Comparison of ENCODE assay signal across 10 mouse cellular contexts in the genomic region with DNA sequence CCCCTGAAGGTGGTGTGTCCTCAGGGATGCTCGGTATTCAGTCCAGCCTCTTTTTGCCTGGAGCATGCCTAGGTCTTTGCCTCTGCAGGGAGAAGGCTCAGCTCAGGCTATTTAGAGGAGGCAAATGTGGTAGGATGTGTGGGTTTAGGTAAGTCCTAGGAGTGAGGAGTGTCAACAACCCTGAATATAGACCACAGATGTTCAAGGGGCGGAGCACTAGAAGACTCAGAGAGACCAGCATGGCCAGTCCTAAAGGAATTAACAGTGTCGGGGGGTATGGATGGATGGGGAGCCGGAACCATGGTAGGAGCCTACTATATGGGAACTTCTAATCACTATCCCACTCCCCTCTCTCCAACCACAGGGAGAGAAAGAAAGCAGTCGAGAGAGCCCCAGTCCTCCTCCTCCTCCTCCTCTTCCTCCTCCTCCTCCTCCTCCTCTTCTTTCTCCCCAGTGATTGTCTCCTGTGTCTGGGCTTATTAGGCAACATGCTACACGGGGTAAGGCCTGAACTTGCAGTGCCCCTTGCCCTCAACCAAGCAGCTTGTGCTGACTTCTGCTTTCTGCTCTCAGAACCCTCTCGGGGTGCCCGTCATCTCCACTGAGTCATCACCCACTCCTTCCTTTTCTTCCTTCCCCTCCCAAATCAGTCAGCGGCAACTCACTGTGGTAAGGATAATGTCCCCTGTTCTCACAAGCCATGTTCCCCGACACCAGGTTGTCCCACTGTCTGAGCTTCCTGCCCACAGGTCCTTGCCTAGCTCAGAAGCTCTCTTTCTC.
DNase-seq lines count a peak whose midpoint lies in the region; ATAC-seq and TF ChIP-seq lines count a peak whose summit lies in the region.
"Had no signal": no experiment of that assay in that cellular context is flagged by ENCODE, and none has a peak within 500 bp of the region (broad histone marks: within the 10 kb centered on the region; RNA-seq: fewer than 3 reads in every experiment).

No protein-coding gene starts in this region.

- H3K4me1 ChIP-seq in kidney, adult 2 months (ENCODE audit: control insufficient read depth, insufficient read depth, low read length), result peaks cover 11% of the 10 kb centered on the region
- peaks cover 84% of the 10 kb centered on the region for H3K4me1 ChIP-seq in G1E (ENCODE audit: insufficient read depth, low read depth, low read length)
- H3K4me1 ChIP-seq in intestine, embryonic 16.5 days (ENCODE audit: control insufficient read depth, insufficient read depth, low read length), result peaks cover 33% of the 10 kb centered on the region

- no peak overlapping the region for H3K4me3 ChIP-seq in kidney, adult 2 months (ENCODE audit: insufficient read depth, low read depth, low read length)
- no peak overlapping the region for H3K4me3 ChIP-seq in G1E (ENCODE audit: low read depth, low read length)
- no peak overlapping the region for H3K4me3 ChIP-seq in intestine, embryonic 16.5 days (ENCODE audit: low read length)
- H3K4me3 ChIP-seq: limb, embryonic 10.5 days had no signal

- no peak for TF ChIP-seq CTCF in kidney, adult 2 months (conservative IDR thresholded peaks at IDR 0.05; ENCODE audit: insufficient read depth, insufficient read length, low read depth, low read length)
- TF ChIP-seq CTCF in G1E (IDR thresholded peaks at IDR 0.05; ENCODE audit: low read depth, low read length), result no peak

- DNase-seq in kidney, adult 2 months, result peak; percentile 35
- DNase-seq in kidney, adult 9 months, result no peak
- DNase-seq in G1E (ENCODE audit: low spot score), result no peak
- DNase-seq in testis, postnatal 10 days (ENCODE audit: low spot score), result no peak
- no peak for DNase-seq in gastrocnemius, adult 8-10 months (ENCODE audit: low spot score in 2 of 2)
- DNase-seq: cerebellum, postnatal 14 days had no signal

- TF ChIP-seq POLR2A in kidney, adult 2 months (IDR thresholded peaks at IDR 0.05; ENCODE audit: low read depth, low read length), result no peak

- WGBS in kidney, adult 2 months, result 65% methylated on average over 10 of the region's 10 CpGs
- 80% methylated on average over 10 of the region's 10 CpGs for WGBS in intestine, embryonic 16.5 days

- no peak overlapping the region for H3K4me2 ChIP-seq in intestine, embryonic 16.5 days (ENCODE audit: low read depth, low read length)

- H3K9me3 ChIP-seq in G1E (replicated peaks), result peaks cover 7% of the 10 kb centered on the region
- no peaks in the 10 kb centered on the region for H3K9me3 ChIP-seq in intestine, embryonic 16.5 days (ENCODE audit: control insufficient read depth, low read length)
- H3K9me3 ChIP-seq: limb, embryonic 10.5 days had no signal

- no peak overlapping the region for H3K27ac ChIP-seq in kidney, adult 2 months (ENCODE audit: insufficient read depth, low read depth, low read length)
- peak overlapping the region; percentile 19; the same call in 1 of the 2 replicates for H3K27ac ChIP-seq in intestine, embryonic 16.5 days (ENCODE audit: low read length)
- H3K27ac ChIP-seq: limb, embryonic 10.5 days had no signal

- no peak overlapping the region for H3K9ac ChIP-seq in intestine, embryonic 16.5 days (ENCODE audit: low read depth, low read length)

- H3K36me3 ChIP-seq in kidney, adult 2 months (ENCODE audit: control insufficient read depth, insufficient read depth, low read length), result no peaks in the 10 kb centered on the region
- H3K36me3 ChIP-seq in G1E (replicated peaks), result no peaks in the 10 kb centered on the region
- H3K36me3 ChIP-seq in intestine, embryonic 16.5 days (ENCODE audit: control insufficient read depth, insufficient read depth, low read length), result no peaks in the 10 kb centered on the region
- H3K36me3 ChIP-seq: limb, embryonic 10.5 days had no signal

- H3K27me3 ChIP-seq in kidney, adult 2 months (replicated peaks; ENCODE audit: control insufficient read depth, insufficient read depth, low read length), result no peaks in the 10 kb centered on the region
- no peaks in the 10 kb centered on the region for H3K27me3 ChIP-seq in G1E (ENCODE audit: insufficient read depth, low read length)
- H3K27me3 ChIP-seq in intestine, embryonic 16.5 days (replicated peaks; ENCODE audit: control insufficient read depth, insufficient read depth, low read length), result no peaks in the 10 kb centered on the region

- ATAC-seq in G1E (ENCODE audit: extremely low read depth, insufficient number of reproducible peaks, low FRiP score, poor library complexity, severe bottlenecking), result peak; percentile 10
- ATAC-seq in intestine, embryonic 16.5 days, result no peak
- ATAC-seq in monocyte, adult 5-6 weeks (replicated peaks; ENCODE audit: insufficient number of reproducible peaks, low FRiP score, low TSS enrichment, poor library complexity, severe bottlenecking), result peak; percentile 79
- no peak for ATAC-seq in inflammation-experienced regulatory T-cells, adult 6 months

Comparison
In these comparisons a context has a peak if more than half of its experiments do, and no peak if none do; other contexts are left out.
1. ATAC-seq: peak in G1E (single experiment) and monocyte, adult 5-6 weeks (single experiment); none in intestine, embryonic 16.5 days (single experiment) and inflammation-experienced regulatory T-cells, adult 6 months (single experiment).